Mouse (Mus musculus) liver, embryonic 14.5 days (tissue): ENCODE measurements at regions not wholly inside any gene's neighbourhood (a gene's known extent, or its start where the extent isn't known, plus 50 kb on each side); places are given as distances from the start of the nearest gene placed in this dataset.

Source experiments
- CTCF ChIP-seq: IDR thresholded peaks from 2 replicates; pipeline ENCODE4 v1.5.1; 2016; ENCODE audit warnings: antibody characterized with exemption, low read depth, control low read depth
- EP300 ChIP-seq: IDR thresholded peaks from 2 replicates; pipeline ENCODE4 v1.6.1; 2016; ENCODE audit warnings: antibody characterized with exemption, low read depth

- TF ChIP-seq CTCF (no peak), EP300 (no peak)
These were observed 73.8 kb upstream of the Sema3d start for GRCm38 (mm10) chr5:12309408-12309807.
